Mouse (Mus musculus) kidney, adult 18-20 months (tissue): Measurements from ENCODE around the gene Gm36210.

ENCODE experiments used
- DNase-seq: peaks from one replicate; pipeline ENCODE4 v3.0.0; 2021

Gm36210 gene

GRCm38 (mm10) chr7:4906466-4906950 lies at the start of gene Gm36210:
TSS of gene Gm36210 (minus strand) at chr7:4906516.
- no peak for DNase-seq

- DNase-seq = no peak
Observed at GRCm38 (mm10) chr7:4953815-4954445, 47.6 kb upstream of the Gm36210 start.

GRCm38 (mm10) chr7:4950561-4951342 lies 44.4 kb upstream of the Gm36210 start:
- DNase-seq = no peak

- DNase-seq = no peak
Observed at GRCm38 (mm10) chr7:4948386-4948785, 42.1 kb upstream of the Gm36210 start.

- DNase-seq = no peak
Observed at GRCm38 (mm10) chr7:4947855-4948254, 41.5 kb upstream of the Gm36210 start.

GRCm38 (mm10) chr7:4943223-4943815 lies 37.0 kb upstream of the Gm36210 start:
- DNase-seq = peak; percentile 97

GRCm38 (mm10) chr7:4942673-4943072 lies 36.4 kb upstream of the Gm36210 start:
- no peak for DNase-seq

GRCm38 (mm10) chr7:4940068-4940479 lies 33.8 kb upstream of the Gm36210 start:
- DNase-seq = peak; percentile 92

- peak; percentile 84 for DNase-seq
Observed at GRCm38 (mm10) chr7:4938456-4938855, 32.1 kb upstream of the Gm36210 start.

- DNase-seq = no peak
Observed at GRCm38 (mm10) chr7:4937392-4937791, 31.1 kb upstream of the Gm36210 start.

- no peak for DNase-seq
Observed at GRCm38 (mm10) chr7:4936832-4937231, 30.5 kb upstream of the Gm36210 start.

- DNase-seq = no peak
Observed at GRCm38 (mm10) chr7:4934160-4934914, 28.0 kb upstream of the Gm36210 start.

- no peak for DNase-seq
Observed at GRCm38 (mm10) chr7:4933103-4933502, 26.8 kb upstream of the Gm36210 start.

- no peak for DNase-seq
Observed at GRCm38 (mm10) chr7:4928323-4928722, 22.0 kb upstream of the Gm36210 start.

- DNase-seq = no peak
Observed at GRCm38 (mm10) chr7:4927711-4928110, 21.4 kb upstream of the Gm36210 start.

GRCm38 (mm10) chr7:4926849-4927248 lies 20.5 kb upstream of the Gm36210 start:
- no peak for DNase-seq

GRCm38 (mm10) chr7:4925441-4926381 lies 19.4 kb upstream of the Gm36210 start, which contains the start of gene Ssc5d:
TSS of gene Ssc5d (plus strand) at chr7:4925785.
- DNase-seq = no peak

- DNase-seq = no peak
Observed at GRCm38 (mm10) chr7:4924891-4925301, 18.6 kb upstream of the Gm36210 start.

GRCm38 (mm10) chr7:4924483-4924882 lies 18.2 kb upstream of the Gm36210 start:
- no peak for DNase-seq

GRCm38 (mm10) chr7:4923586-4924364 lies 17.5 kb upstream of the Gm36210 start:
- peak; percentile 52 for DNase-seq
